Mouse (Mus musculus): ENCODE data around the gene Prkaa2. TPM values are rescaled to one million over a fixed set of nuclear protein-coding genes. Genes with fewer than 3 reads are reported as not detected.

Gene Prkaa2
- total and polyA plus RNA-seq, 3 experiments = not detected

GRCm38 (mm10) chr4:104988102-104988501 is 121.6 kb downstream of the Prkaa2 start:
- Histone ChIP-seq H3K9ac (ENCODE audit: control insufficient read depth, low read depth, low read length, poor library complexity, severe bottlenecking) (0 out of 2 replicates have a peak overlapping the region, but pooled peaks have one; percentile 0), H3K4me1 (ENCODE audit: control insufficient read depth in 1 of 2, insufficient read depth in 2 of 2, low read length in 2 of 2) (peaks cover 12 to 39% of the 10 kb centered on the region in 2 experiments), H3K79me2 (ENCODE audit: control insufficient read depth, insufficient read depth, low read length, poor library complexity) (no peaks in the 10 kb centered on the region), H3K4me3 (ENCODE audit: control insufficient read depth in 1 of 2, insufficient read depth in 1 of 2, low read depth in 2 of 2, low read length in 2 of 2) (no peak overlapping the region), H3K27me3 (ENCODE audit: control insufficient read depth in 1 of 2, insufficient read depth in 2 of 2, low read length in 2 of 2) (no peaks in the 10 kb centered on the region), H3K27ac (ENCODE audit: control insufficient read depth, low read depth, low read length) (peak overlapping the region; percentile 51), H3K9me3 (replicated peaks; ENCODE audit: insufficient read depth, low read length) (no peaks in the 10 kb centered on the region), H3K36me3 (ENCODE audit: control insufficient read depth in 1 of 2, insufficient read depth in 2 of 2, low read length in 2 of 2) (peaks cover 0 to 44% of the 10 kb centered on the region in 2 experiments; a peak in 2 of 4 replicates)
- TF ChIP-seq CHD2 (IDR thresholded peaks at IDR 0.05; ENCODE audit: low read length) = no peak
- no peak for TF ChIP-seq KAT2A (conservative IDR thresholded peaks at IDR 0.05; ENCODE audit: low read depth, low read length)
- no peak for TF ChIP-seq MAFK (IDR thresholded peaks at IDR 0.05; ENCODE audit: borderline replicate concordance, low read depth, low read length)
- TF ChIP-seq GABPA (IDR thresholded peaks at IDR 0.05; ENCODE audit: low read depth, low read length) = no peak
- no peak for TF ChIP-seq NRF1 (IDR thresholded peaks at IDR 0.05; ENCODE audit: insufficient read depth, low read depth, low read length, poor library complexity, severe bottlenecking)
- TF ChIP-seq MXI1 (IDR thresholded peaks at IDR 0.05; ENCODE audit: low read depth, low read length) = no peak
- TF ChIP-seq ZNF384 (IDR thresholded peaks at IDR 0.05; ENCODE audit: low read depth, low read length) = peak; percentile 92
- TF ChIP-seq TAL1 (IDR thresholded peaks at IDR 0.05; ENCODE audit: low read length) = no peak
- TF ChIP-seq RCOR1 (IDR thresholded peaks at IDR 0.05; ENCODE audit: low read depth, low read length) = no peak
- no peak for TF ChIP-seq TBP (IDR thresholded peaks at IDR 0.05; ENCODE audit: low read depth, low read length)
- no peak for TF ChIP-seq ZKSCAN1 (IDR thresholded peaks at IDR 0.05; ENCODE audit: low read depth, low read length)
- TF ChIP-seq JUND (IDR thresholded peaks at IDR 0.05; ENCODE audit: low read depth, low read length) = peak; percentile 72; the same call in 1 of the 2 replicates
- TF ChIP-seq ZMIZ1 (IDR thresholded peaks at IDR 0.05; ENCODE audit: low read depth, low read length) = no peak
- TF ChIP-seq EP300 (IDR thresholded peaks at IDR 0.05; ENCODE audit: low read depth in 1 of 2, low read length in 2 of 2) = peak in 1 of 2 experiments; percentile 24; a peak in 1 of 4 replicates
- no peak for TF ChIP-seq ELF1 (IDR thresholded peaks at IDR 0.05; ENCODE audit: low read depth, low read length)
- no peak for TF ChIP-seq USF2 (IDR thresholded peaks at IDR 0.05; ENCODE audit: borderline replicate concordance in 1 of 2, insufficient read depth in 1 of 2, low read depth in 1 of 2, low read length in 2 of 2)
- no peak for TF ChIP-seq CTCF (IDR thresholded peaks at IDR 0.05 in 2 of 3, conservative IDR thresholded peaks at IDR 0.05 in 1 of 3; ENCODE audit: control insufficient read depth in 1 of 3, insufficient read depth in 1 of 3, low read depth in 2 of 3, low read length in 3 of 3, poor library complexity in 1 of 3, severe bottlenecking in 1 of 3)
- TF ChIP-seq MYB (IDR thresholded peaks at IDR 0.05; ENCODE audit: low read depth, low read length) = no peak
- TF ChIP-seq MEF2A (IDR thresholded peaks at IDR 0.05; ENCODE audit: extremely low read depth, insufficient replicate concordance, low read depth, low read length, poor library complexity, severe bottlenecking) = no peak
- TF ChIP-seq CHD1 (IDR thresholded peaks at IDR 0.05; ENCODE audit: low read depth, low read length) = no peak
- DNase-seq (ENCODE audit: low read depth, low spot score) = peak; percentile 61

GRCm38 (mm10) chr4:104987631-104988030 is 122.1 kb downstream of the Prkaa2 start:
- DNase-seq (ENCODE audit: low read depth, low spot score) = no peak
- Histone ChIP-seq H3K27me3 (ENCODE audit: control insufficient read depth in 1 of 2, insufficient read depth in 2 of 2, low read length in 2 of 2) (no peaks in the 10 kb centered on the region), H3K27ac (ENCODE audit: control insufficient read depth, low read depth, low read length) (no peak overlapping the region), H3K9ac (ENCODE audit: control insufficient read depth, low read depth, low read length, poor library complexity, severe bottlenecking) (no peak overlapping the region), H3K36me3 (ENCODE audit: control insufficient read depth in 1 of 2, insufficient read depth in 2 of 2, low read length in 2 of 2) (peaks cover 0 to 43% of the 10 kb centered on the region in 2 experiments; a peak in 2 of 4 replicates), H3K9me3 (replicated peaks; ENCODE audit: insufficient read depth, low read length) (no peaks in the 10 kb centered on the region), H3K79me2 (ENCODE audit: control insufficient read depth, insufficient read depth, low read length, poor library complexity) (no peaks in the 10 kb centered on the region), H3K4me3 (ENCODE audit: control insufficient read depth in 1 of 2, insufficient read depth in 1 of 2, low read depth in 2 of 2, low read length in 2 of 2) (no peak overlapping the region), H3K4me1 (ENCODE audit: control insufficient read depth in 1 of 2, insufficient read depth in 2 of 2, low read length in 2 of 2) (peaks cover 12 to 37% of the 10 kb centered on the region in 2 experiments)
- TF ChIP-seq CHD1 (IDR thresholded peaks at IDR 0.05; ENCODE audit: low read depth, low read length) (no peak), RCOR1 (IDR thresholded peaks at IDR 0.05; ENCODE audit: low read depth, low read length) (0 out of 2 replicates have a peak, but pooled peaks have one; percentile 8)
